Mouse (Mus musculus): ENCODE measurements at regions not wholly inside any gene's neighbourhood (a gene's known extent, or its start where the extent isn't known, plus 50 kb on each side); places are given as distances from the start of the nearest gene placed in this dataset.

GRCm38 (mm10) chr1:138707913-138708312, 88.0 kb upstream of the Nek7 start:
- Histone ChIP-seq H3K4me1 (no peaks in the 10 kb centered on the region), H3K4me3 (no peak overlapping the region), H3K4me2 (replicated peaks) (no peak overlapping the region), H3K9ac (replicated peaks) (no peak overlapping the region), H3K27me3 (no peaks in the 10 kb centered on the region), H3K27ac (replicated peaks) (no peak overlapping the region), H3K36me3 (no peaks in the 10 kb centered on the region), H3K9me3 (no peaks in the 10 kb centered on the region)
- no peak for ATAC-seq (ENCODE audit: low FRiP score, low read depth)
- WGBS = 48% methylated on average over 3 of the region's 3 CpGs

GRCm38 (mm10) chr1:138703291-138703690, 83.3 kb upstream of the Nek7 start:
- ATAC-seq (ENCODE audit: low FRiP score, low read depth) = no peak
- no peaks in the 10 kb centered on the region for H3K9me3 ChIP-seq
- no peaks in the 10 kb centered on the region for H3K4me1 ChIP-seq
- H3K9ac ChIP-seq (replicated peaks) = no peak overlapping the region
- no peaks in the 10 kb centered on the region for H3K36me3 ChIP-seq
- H3K27ac ChIP-seq (replicated peaks) = no peak overlapping the region
- no peaks in the 10 kb centered on the region for H3K27me3 ChIP-seq
- H3K4me3 ChIP-seq = no peak overlapping the region
- 74% methylated on average over 5 of the region's 5 CpGs for WGBS
- no peak overlapping the region for H3K4me2 ChIP-seq (replicated peaks)

GRCm38 (mm10) chr1:138689234-138689633, 69.3 kb upstream of the Nek7 start:
- no peak overlapping the region for H3K9ac ChIP-seq (replicated peaks)
- no peaks in the 10 kb centered on the region for H3K36me3 ChIP-seq
- H3K9me3 ChIP-seq = no peaks in the 10 kb centered on the region
- no peak overlapping the region for H3K27ac ChIP-seq (replicated peaks)
- WGBS = 93% methylated on average over 6 of the region's 6 CpGs
- ATAC-seq (ENCODE audit: low FRiP score, low read depth) = no peak
- H3K4me1 ChIP-seq = no peaks in the 10 kb centered on the region
- H3K27me3 ChIP-seq = no peaks in the 10 kb centered on the region
- no peak overlapping the region for H3K4me2 ChIP-seq (replicated peaks)
- no peak overlapping the region for H3K4me3 ChIP-seq

- no peak overlapping the region for H3K4me3 ChIP-seq
- H3K4me2 ChIP-seq (replicated peaks) = no peak overlapping the region
- no peak overlapping the region for H3K9ac ChIP-seq (replicated peaks)
- no peaks in the 10 kb centered on the region for H3K27me3 ChIP-seq
- WGBS = 91% methylated on average over 5 of the region's 5 CpGs
- H3K4me1 ChIP-seq = no peaks in the 10 kb centered on the region
- H3K36me3 ChIP-seq = no peaks in the 10 kb centered on the region
- no peak for ATAC-seq (ENCODE audit: low FRiP score, low read depth)
- H3K9me3 ChIP-seq = no peaks in the 10 kb centered on the region
- H3K27ac ChIP-seq (replicated peaks) = no peak overlapping the region
Measured at GRCm38 (mm10) chr1:138686746-138687145, 66.8 kb upstream of the Nek7 start.

- no peak overlapping the region for H3K4me3 ChIP-seq
- no peaks in the 10 kb centered on the region for H3K27me3 ChIP-seq
- no peak overlapping the region for H3K4me2 ChIP-seq (replicated peaks)
- H3K36me3 ChIP-seq = no peaks in the 10 kb centered on the region
- WGBS = 81% methylated on average over 10 of the region's 10 CpGs
- no peaks in the 10 kb centered on the region for H3K4me1 ChIP-seq
- ATAC-seq (ENCODE audit: low FRiP score, low read depth) = no peak
- no peak overlapping the region for H3K9ac ChIP-seq (replicated peaks)
- H3K27ac ChIP-seq (replicated peaks) = no peak overlapping the region
- H3K9me3 ChIP-seq = no peaks in the 10 kb centered on the region
Measured at GRCm38 (mm10) chr1:138683711-138684110, 63.8 kb upstream of the Nek7 start.

GRCm38 (mm10) chr1:138681970-138682369, 62.0 kb upstream of the Nek7 start:
- Histone ChIP-seq H3K4me1 (no peaks in the 10 kb centered on the region), H3K27ac (replicated peaks) (no peak overlapping the region), H3K36me3 (no peaks in the 10 kb centered on the region), H3K27me3 (no peaks in the 10 kb centered on the region), H3K9ac (replicated peaks) (no peak overlapping the region), H3K4me2 (replicated peaks) (no peak overlapping the region), H3K4me3 (no peak overlapping the region), H3K9me3 (no peaks in the 10 kb centered on the region)
- ATAC-seq (ENCODE audit: low FRiP score, low read depth) = no peak
- WGBS = 75% methylated on average over 4 of the region's 4 CpGs

- H3K9me3 ChIP-seq = no peaks in the 10 kb centered on the region
- H3K4me3 ChIP-seq = no peak overlapping the region
- H3K9ac ChIP-seq (replicated peaks) = no peak overlapping the region
- no peak for ATAC-seq (ENCODE audit: low FRiP score, low read depth)
- H3K27me3 ChIP-seq = no peaks in the 10 kb centered on the region
- H3K4me2 ChIP-seq (replicated peaks) = no peak overlapping the region
- H3K4me1 ChIP-seq = no peaks in the 10 kb centered on the region
- H3K36me3 ChIP-seq = no peaks in the 10 kb centered on the region
- H3K27ac ChIP-seq (replicated peaks) = no peak overlapping the region
- WGBS = 87% methylated on average over 4 of the region's 4 CpGs
Measured at GRCm38 (mm10) chr1:138674199-138674598, 54.3 kb upstream of the Nek7 start.
